Mouse (Mus musculus): ENCODE measurements around the gene Mrps2. TPM values are rescaled to one million over a fixed set of nuclear protein-coding genes. Genes with fewer than 3 reads are reported as not detected.

The Mrps2 gene
- total and polyA plus RNA-seq, 3 experiments: 30.5 to 71.4 (median 70.3) TPM

GRCm38 (mm10) chr2:28483861-28484260 lies 16.0 kb downstream of the Mrps2 start:
- TF ChIP-seq MAX (IDR thresholded peaks at IDR 0.05; ENCODE audit: low read length) (no peak), USF2 (IDR thresholded peaks at IDR 0.05; ENCODE audit: borderline replicate concordance in 1 of 2, insufficient read depth in 1 of 2, low read depth in 1 of 2, low read length in 2 of 2) (no peak), RAD21 (IDR thresholded peaks at IDR 0.05; ENCODE audit: low read depth, low read length) (no peak), BHLHE40 (IDR thresholded peaks at IDR 0.05; ENCODE audit: borderline replicate concordance, low read depth, low read length) (no peak), ZC3H11A (IDR thresholded peaks at IDR 0.05; ENCODE audit: low read depth, low read length) (no peak), MYB (IDR thresholded peaks at IDR 0.05; ENCODE audit: low read depth, low read length) (no peak), MYC (IDR thresholded peaks at IDR 0.05; ENCODE audit: low read depth, low read length) (no peak), MAFK (IDR thresholded peaks at IDR 0.05; ENCODE audit: borderline replicate concordance, low read depth, low read length) (no peak), USF1 (IDR thresholded peaks at IDR 0.05; ENCODE audit: low read depth, low read length) (no peak), UBTF (IDR thresholded peaks at IDR 0.05; ENCODE audit: borderline replicate concordance, insufficient read depth, low read depth, low read length) (no peak), ZKSCAN1 (IDR thresholded peaks at IDR 0.05; ENCODE audit: low read depth, low read length) (no peak), MAZ (IDR thresholded peaks at IDR 0.05; ENCODE audit: low read depth, low read length) (no peak), CHD2 (IDR thresholded peaks at IDR 0.05; ENCODE audit: low read length) (no peak), E2F4 (IDR thresholded peaks at IDR 0.05; ENCODE audit: borderline replicate concordance, low read depth, low read length) (no peak), CTCF (IDR thresholded peaks at IDR 0.05 in 2 of 3, conservative IDR thresholded peaks at IDR 0.05 in 1 of 3; ENCODE audit: control insufficient read depth in 1 of 3, insufficient read depth in 1 of 3, low read depth in 2 of 3, low read length in 3 of 3, poor library complexity in 1 of 3, severe bottlenecking in 1 of 3) (no peak), GABPA (IDR thresholded peaks at IDR 0.05; ENCODE audit: low read depth, low read length) (no peak), POLR2A (IDR thresholded peaks at IDR 0.05; ENCODE audit: control insufficient read depth in 1 of 2, insufficient read depth in 1 of 2, low read depth in 1 of 2, low read length in 2 of 2, poor library complexity in 1 of 2) (no peak), TCF12 (IDR thresholded peaks at IDR 0.05; ENCODE audit: low read depth, low read length) (no peak), ZNF384 (IDR thresholded peaks at IDR 0.05; ENCODE audit: low read depth, low read length) (no peak), ETS1 (IDR thresholded peaks at IDR 0.05; ENCODE audit: low read depth, low read length) (no peak)
- DNase-seq (ENCODE audit: low read depth, low spot score): no peak
- Histone ChIP-seq H3K27ac (ENCODE audit: control insufficient read depth, low read depth, low read length) (no peak overlapping the region), H3K27me3 (ENCODE audit: control insufficient read depth in 1 of 2, insufficient read depth in 2 of 2, low read length in 2 of 2) (no peaks in the 10 kb centered on the region; a peak in 2 of 4 replicates), H3K4me3 (ENCODE audit: control insufficient read depth in 1 of 2, insufficient read depth in 1 of 2, low read depth in 2 of 2, low read length in 2 of 2) (no peak overlapping the region), H3K4me1 (ENCODE audit: control insufficient read depth in 1 of 2, insufficient read depth in 2 of 2, low read length in 2 of 2) (no peaks in the 10 kb centered on the region), H3K9me3 (replicated peaks; ENCODE audit: insufficient read depth, low read length) (no peaks in the 10 kb centered on the region), H3K79me2 (ENCODE audit: control insufficient read depth, insufficient read depth, low read length, poor library complexity) (no peaks in the 10 kb centered on the region), H3K36me3 (ENCODE audit: control insufficient read depth in 1 of 2, insufficient read depth in 2 of 2, low read length in 2 of 2) (no peaks in the 10 kb centered on the region), H3K9ac (ENCODE audit: control insufficient read depth, low read depth, low read length, poor library complexity, severe bottlenecking) (no peak overlapping the region)

- H3K4me3 ChIP-seq (ENCODE audit: control insufficient read depth in 1 of 2, insufficient read depth in 1 of 2, low read depth in 2 of 2, low read length in 2 of 2): no peak overlapping the region
- no peak overlapping the region for H3K27ac ChIP-seq (ENCODE audit: control insufficient read depth, low read depth, low read length)
- no peaks in the 10 kb centered on the region for H3K9me3 ChIP-seq (replicated peaks; ENCODE audit: insufficient read depth, low read length)
- H3K27me3 ChIP-seq (ENCODE audit: control insufficient read depth in 1 of 2, insufficient read depth in 2 of 2, low read length in 2 of 2): no peaks in the 10 kb centered on the region
- H3K36me3 ChIP-seq (ENCODE audit: control insufficient read depth in 1 of 2, insufficient read depth in 2 of 2, low read length in 2 of 2): peaks cover 0 to 5% of the 10 kb centered on the region in 2 experiments; a peak in 1 of 4 replicates
- no peaks in the 10 kb centered on the region for H3K79me2 ChIP-seq (ENCODE audit: control insufficient read depth, insufficient read depth, low read length, poor library complexity)
- no peak overlapping the region for H3K9ac ChIP-seq (ENCODE audit: control insufficient read depth, low read depth, low read length, poor library complexity, severe bottlenecking)
- peaks cover 5% of the 10 kb centered on the region in 2 experiments; a peak in 3 of 4 replicates for H3K4me1 ChIP-seq (ENCODE audit: control insufficient read depth in 1 of 2, insufficient read depth in 2 of 2, low read length in 2 of 2)
- TF ChIP-seq EP300 (IDR thresholded peaks at IDR 0.05; ENCODE audit: low read depth in 1 of 2, low read length in 2 of 2) (no peak), TCF12 (IDR thresholded peaks at IDR 0.05; ENCODE audit: low read depth, low read length) (no peak), KAT2A (conservative IDR thresholded peaks at IDR 0.05; ENCODE audit: low read depth, low read length) (no peak), SMC3 (IDR thresholded peaks at IDR 0.05; ENCODE audit: low read depth, low read length) (no peak), ZKSCAN1 (IDR thresholded peaks at IDR 0.05; ENCODE audit: low read depth, low read length) (no peak), MAZ (IDR thresholded peaks at IDR 0.05; ENCODE audit: low read depth, low read length) (no peak), MAX (IDR thresholded peaks at IDR 0.05; ENCODE audit: low read length) (no peak)
- no peak for DNase-seq (ENCODE audit: low read depth, low spot score)
These were observed 26.7 kb downstream of the Mrps2 start for GRCm38 (mm10) chr2:28494521-28494920.
